Mouse (Mus musculus): Measurements from ENCODE around the gene Mmp24. TPM values are rescaled to one million over a fixed set of nuclear protein-coding genes. Genes with fewer than 3 reads are reported as not detected.

Gene Mmp24
- total RNA-seq, 1 experiment from 2014 or later, result 0.32 TPM

DNA sequence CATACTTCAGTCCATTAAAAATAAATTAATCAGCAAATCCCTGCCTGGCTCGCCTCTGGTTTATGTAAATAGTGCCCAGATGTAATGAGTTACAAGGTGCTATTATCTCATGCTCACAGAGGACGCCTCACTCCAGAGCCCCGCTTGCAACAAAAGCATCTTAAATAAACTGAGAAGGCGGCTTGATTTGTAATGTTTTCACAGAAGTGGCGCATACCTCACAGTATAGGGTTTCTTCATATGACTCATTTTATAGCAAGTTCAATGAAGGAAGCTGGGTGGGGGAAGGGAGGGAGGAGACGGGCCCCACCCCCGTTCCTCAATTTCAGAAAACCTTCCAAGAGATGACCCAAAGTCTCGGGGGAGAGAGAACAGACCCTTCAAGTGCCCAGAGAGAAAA lies 71.8 kb downstream of the Mmp24 start:
- no peak for ATAC-seq (replicated peaks; ENCODE audit: low read depth, poor library complexity, severe bottlenecking)

DNA sequence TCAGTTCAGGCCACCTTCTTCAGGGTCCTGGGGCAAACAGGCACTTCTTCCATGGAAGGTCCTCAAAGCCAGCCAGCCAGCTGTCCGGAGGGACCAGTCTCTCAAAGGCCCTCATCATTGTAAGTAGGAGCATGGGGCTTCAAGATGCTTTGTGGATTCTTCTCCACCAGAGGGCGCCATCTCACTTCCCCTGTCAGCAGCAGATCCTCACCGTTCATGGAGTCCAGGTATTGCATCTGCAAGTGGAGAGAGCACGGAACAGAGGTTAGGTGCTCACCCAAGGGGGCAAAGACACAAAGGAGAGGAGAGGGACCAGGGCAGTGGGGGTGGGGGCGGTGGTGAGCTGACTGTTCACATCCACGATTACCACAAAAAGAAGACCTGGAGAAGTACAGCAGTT lies 73.1 kb downstream of the Mmp24 start:
- ATAC-seq (replicated peaks; ENCODE audit: low read depth, poor library complexity, severe bottlenecking), result peak; percentile 83

DNA sequence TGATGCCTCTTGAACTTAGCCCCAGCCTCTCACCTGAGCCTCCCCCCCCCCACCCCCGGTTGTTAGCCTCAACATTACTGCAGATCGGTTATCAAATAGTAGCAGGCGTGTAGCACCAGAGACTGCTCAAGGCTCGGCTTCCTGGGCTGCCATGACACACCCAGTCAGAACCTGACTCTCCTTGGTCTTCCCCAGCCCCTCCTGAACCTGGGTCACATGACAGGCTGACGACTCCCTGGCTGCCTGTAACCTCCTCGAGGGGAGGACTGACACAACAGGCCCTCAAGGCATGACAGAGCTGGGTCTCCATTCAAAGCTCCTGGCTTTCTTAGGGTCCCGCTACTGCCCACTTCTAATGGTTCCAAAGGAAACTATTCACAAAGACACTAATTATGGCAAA lies 74.3 kb downstream of the Mmp24 start:
- ATAC-seq (replicated peaks; ENCODE audit: low read depth, poor library complexity, severe bottlenecking), result no peak

DNA sequence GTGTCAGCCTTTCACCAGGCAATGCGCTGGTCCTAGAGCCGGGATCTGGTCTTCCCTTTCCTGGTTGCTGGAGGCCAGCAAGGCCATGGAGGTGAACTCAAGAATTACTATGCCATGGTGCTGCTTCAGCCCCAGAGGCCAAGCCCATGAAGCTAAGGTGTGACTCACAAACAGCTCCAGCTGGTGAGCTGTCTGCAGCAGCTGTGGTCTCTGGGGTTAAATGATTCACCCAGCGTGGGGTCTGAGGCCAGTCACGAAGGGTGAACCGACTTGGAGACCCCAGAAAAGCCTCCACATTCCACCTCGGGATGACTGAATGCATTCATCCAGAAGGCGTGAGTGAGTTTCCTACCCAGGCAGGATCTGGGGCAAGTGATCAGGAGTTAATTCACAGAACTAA lies 75.0 kb downstream of the Mmp24 start:
- no peak for ATAC-seq (replicated peaks; ENCODE audit: low read depth, poor library complexity, severe bottlenecking)

DNA sequence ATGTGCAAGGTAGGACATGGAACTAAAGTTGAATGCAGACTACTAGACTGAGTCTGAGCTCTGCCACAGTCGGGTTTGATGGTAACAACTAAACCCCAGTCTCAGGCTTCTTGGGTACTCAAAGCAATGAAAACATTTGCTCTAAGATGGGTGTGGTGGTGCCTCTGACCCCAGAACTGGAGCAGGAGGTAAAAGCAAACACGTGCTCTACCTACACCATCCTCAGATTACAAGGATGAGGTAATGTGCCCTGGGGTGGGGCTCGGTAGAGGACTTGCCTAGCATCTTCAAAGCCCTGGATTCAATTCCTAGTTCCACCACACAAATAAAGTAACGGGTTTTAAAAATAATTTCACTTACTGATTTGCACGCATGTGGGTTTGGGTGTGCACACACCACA lies 77.4 kb downstream of the Mmp24 start:
- no peak for ATAC-seq (replicated peaks; ENCODE audit: low read depth, poor library complexity, severe bottlenecking)

DNA sequence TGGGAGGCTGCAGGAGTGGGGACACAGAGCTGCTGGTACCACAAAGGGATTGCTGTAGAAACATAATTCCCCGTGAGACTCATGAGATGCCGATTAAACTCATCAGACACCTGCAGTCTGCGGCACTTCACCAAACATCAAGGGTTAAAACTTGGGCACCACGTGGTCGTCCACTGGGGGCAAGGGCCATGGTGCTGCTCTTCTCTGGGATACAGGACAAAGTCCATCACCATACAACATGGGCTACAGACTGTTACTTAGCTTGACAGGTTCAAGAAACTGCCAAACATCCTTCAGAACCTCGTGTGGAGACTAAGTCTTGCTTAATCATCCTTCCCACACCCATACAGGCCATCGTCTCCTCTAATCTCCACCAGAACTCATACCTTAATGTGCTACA lies 85.0 kb downstream of the Mmp24 start:
- no peak for ATAC-seq (replicated peaks; ENCODE audit: low read depth, poor library complexity, severe bottlenecking)

DNA sequence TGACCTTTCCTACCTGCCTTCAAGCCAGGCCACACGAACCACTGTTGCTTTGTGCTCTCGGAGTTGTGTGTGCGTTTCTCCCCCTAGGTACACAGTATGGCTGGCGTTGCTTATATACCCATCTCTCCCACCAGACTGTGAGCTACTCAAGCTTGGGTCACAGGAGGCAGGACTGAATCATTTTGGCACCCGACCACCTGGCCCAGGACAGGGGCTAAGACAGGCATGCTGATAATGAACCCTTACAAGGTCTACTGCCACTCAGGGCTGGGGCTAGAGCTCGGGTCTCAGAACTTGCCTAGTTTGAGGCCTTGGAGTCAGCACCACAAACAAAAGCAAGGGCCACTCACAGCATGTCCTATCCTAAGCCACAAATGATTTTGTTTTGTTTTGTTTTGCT lies 86.4 kb downstream of the Mmp24 start:
- no peak for ATAC-seq (replicated peaks; ENCODE audit: low read depth, poor library complexity, severe bottlenecking)

DNA sequence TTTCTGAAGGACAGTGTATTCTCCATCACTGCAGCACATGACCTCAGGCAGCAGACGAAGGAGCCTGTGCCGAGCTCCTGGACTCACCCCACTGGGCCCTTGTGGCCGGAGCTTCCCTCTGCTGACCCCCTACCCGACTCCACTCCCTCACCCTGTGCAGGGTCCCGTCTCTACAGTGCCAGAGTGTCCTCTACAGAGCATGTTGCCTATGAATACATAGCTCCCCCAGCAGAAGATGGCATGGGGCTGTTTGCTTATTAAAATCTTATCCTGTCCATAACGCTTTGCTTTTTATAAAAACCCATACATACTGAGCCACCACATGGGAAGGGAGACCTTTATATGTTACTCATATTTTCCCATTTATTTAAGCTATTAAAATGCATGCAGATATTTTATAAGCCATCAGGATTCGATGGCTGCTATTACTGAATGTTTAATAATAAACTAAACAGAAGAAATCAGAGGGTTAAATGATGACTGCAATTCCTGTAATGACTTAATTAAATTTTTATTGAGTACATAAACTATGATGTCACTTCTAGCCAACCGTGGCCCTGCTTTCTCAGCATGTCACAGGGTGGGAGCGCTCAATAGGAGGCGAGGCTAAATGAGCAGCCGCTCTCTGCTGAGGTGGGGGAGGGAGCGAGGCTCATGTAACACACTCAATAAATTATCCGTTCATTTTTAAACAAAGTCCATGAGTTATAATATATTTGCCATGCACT lies 87.6 kb downstream of the Mmp24 start:
- no peak for ATAC-seq (replicated peaks; ENCODE audit: low read depth, poor library complexity, severe bottlenecking)

DNA sequence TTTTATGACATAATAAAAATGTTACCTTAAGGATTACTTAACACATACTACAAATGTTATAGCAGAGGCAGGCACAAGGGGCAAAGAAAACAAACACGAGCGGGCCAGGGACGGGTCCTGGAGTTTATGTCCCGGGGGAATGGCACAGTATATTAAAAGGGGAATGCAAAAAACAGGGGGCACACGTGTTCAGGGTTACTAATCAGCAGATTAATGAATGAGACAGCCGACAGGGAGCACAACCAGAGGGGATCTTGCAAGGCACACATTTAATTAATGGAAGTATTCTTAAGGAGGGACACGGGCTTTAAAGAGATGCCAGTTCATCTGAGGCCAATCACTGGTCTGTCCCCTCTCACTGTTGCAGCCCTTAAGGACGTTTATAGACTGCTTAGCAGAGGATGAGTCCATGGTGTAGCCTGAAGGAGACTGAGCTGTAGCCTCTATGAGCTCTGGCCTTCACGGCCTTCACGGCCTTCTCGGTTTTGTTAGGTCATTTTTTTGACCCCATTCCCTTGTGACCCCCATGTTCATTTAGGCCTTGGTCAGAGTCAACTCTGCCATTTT lies 88.2 kb downstream of the Mmp24 start:
- no peak for ATAC-seq (replicated peaks; ENCODE audit: low read depth, poor library complexity, severe bottlenecking)

Other genes starting within 250 kb of the Mmp24 start
- 18.4 and 22.5 TPM in 2 replicates for gene Gss, start 182.5 kb upstream of the Mmp24 start, total RNA-seq (2017)
- gene Myh7b, start 164.1 kb upstream of the Mmp24 start, total RNA-seq (2017), result 0.05 TPM in 1 of 2 replicates, not detected in the other
- gene Trpc4ap, start 83.0 kb upstream of the Mmp24 start, total RNA-seq (2017), result 73.5 and 77.3 TPM in 2 replicates
- gene Edem2, start 45.9 kb upstream of the Mmp24 start, total RNA-seq (2017), result 27.8 and 36.5 TPM in 2 replicates
- not detected in 2 replicates for gene Gm17581, start 39.5 kb upstream of the Mmp24 start, total RNA-seq (2017)
- 0.39 and 3.4 TPM in 2 replicates for gene Procr, start 24.2 kb upstream of the Mmp24 start, total RNA-seq (2017)
- gene BC029722, start 44.1 kb downstream of the Mmp24 start, total RNA-seq (2017), result 12.5 and 15.3 TPM in 2 replicates
- 49.4 and 83.3 TPM in 2 replicates for gene Eif6, start 51.6 kb downstream of the Mmp24 start, total RNA-seq (2017)
- gene Fam83c, start 59.5 kb downstream of the Mmp24 start, total RNA-seq (2017), result not detected in 2 replicates
- gene Uqcc1, start 155.0 kb downstream of the Mmp24 start, total RNA-seq (2017), result 58.5 and 105 TPM in 2 replicates
- gene Gm15557, start 165.4 kb downstream of the Mmp24 start, total RNA-seq (2017), result not detected in 2 replicates
- not detected in 2 replicates for gene Gdf5, start 170.0 kb downstream of the Mmp24 start, total RNA-seq (2017)
- gene Cep250, start 181.1 kb downstream of the Mmp24 start, total RNA-seq (2017), result 36.6 and 46.4 TPM in 2 replicates
- gene 6430550D23Rik, start 232.6 kb downstream of the Mmp24 start, total RNA-seq (2017), result 4.3 TPM in 1 of 2 replicates, not detected in the other
- gene Ergic3, start 232.7 kb downstream of the Mmp24 start, total RNA-seq (2017), result 55.3 and 84.7 TPM in 2 replicates